Comparison of ENCODE assay signal across 11 mouse cellular contexts in the genomic region with DNA sequence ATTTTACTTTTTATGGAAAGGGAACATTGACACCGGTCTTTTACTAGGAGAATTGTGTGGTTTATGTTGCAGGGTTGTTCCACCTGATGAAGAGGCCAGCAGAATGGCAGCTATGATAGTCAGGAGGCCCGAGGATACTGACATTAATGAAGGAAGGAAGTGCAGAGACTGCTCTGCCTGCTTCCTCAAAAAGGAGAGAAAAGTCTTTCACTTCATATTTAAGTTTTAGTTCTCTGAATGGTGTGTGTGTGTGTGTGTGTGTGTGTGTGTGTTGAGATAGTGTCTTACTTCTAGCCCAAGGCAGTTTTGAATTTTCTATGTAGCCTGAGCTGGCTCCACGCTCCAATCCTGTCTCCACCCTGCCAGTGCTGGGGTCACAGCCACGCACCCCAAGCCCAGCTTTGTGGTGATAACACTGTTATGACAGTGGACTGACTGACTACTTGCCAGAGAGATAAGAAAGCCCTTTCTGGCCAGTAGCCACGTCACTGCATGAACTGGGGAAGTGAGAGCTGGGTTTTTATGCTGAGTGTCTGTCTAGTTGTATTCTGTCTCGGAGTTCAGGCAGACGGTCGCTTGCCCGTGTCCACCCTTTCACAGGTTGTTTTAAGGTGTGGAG.
DNase-seq lines count a peak whose midpoint lies in the region; ATAC-seq and TF ChIP-seq lines count a peak whose summit lies in the region.
"Had no signal": no experiment of that assay in that cellular context is flagged by ENCODE, and none has a peak within 500 bp of the region (broad histone marks: within the 10 kb centered on the region; RNA-seq: fewer than 3 reads in every experiment).

No protein-coding gene starts in this region.

- TF ChIP-seq EP300 in MEL (IDR thresholded peaks at IDR 0.05; ENCODE audit: low read depth in 1 of 2, low read length in 2 of 2), result peak; percentile 77 to 84

- no peak overlapping the region for H3K27ac ChIP-seq in MEL (ENCODE audit: control insufficient read depth, low read depth, low read length)
- H3K27ac ChIP-seq in heart, embryonic 14.5 days (replicated peaks in 1 of 2; ENCODE audit: control insufficient read depth in 1 of 2, insufficient read depth in 1 of 2, low read depth in 2 of 2, low read length in 2 of 2), result peak overlapping the region in 1 of 2 experiments; percentile 33; a peak in 1 of 4 replicates
- H3K27ac ChIP-seq in limb, embryonic 10.5 days, result no peak overlapping the region
- no peak overlapping the region for H3K27ac ChIP-seq in forebrain, embryonic 11.5 days (ENCODE audit: low read depth, low read length)
- H3K27ac ChIP-seq: embryonic facial prominence, embryonic 13.5 days; hindbrain, embryonic 14.5 days; limb, embryonic 13.5 days had no signal

- peak; percentile 77 for DNase-seq in A20 (ENCODE audit: low read depth, low spot score)
- peak; percentile 83 for DNase-seq in MEL (ENCODE audit: low read depth, low spot score)
- DNase-seq in lung, postnatal 14 days, result peak; percentile 42
- no peak for DNase-seq in right cerebral cortex, postnatal 4 days
- no peak for DNase-seq in limb, embryonic 10.5 days (ENCODE audit: low spot score)
- no peak for DNase-seq in forebrain, embryonic 11.5 days (ENCODE audit: low spot score)

- no peaks in the 10 kb centered on the region for H3K9me3 ChIP-seq in MEL (replicated peaks; ENCODE audit: insufficient read depth, low read length)
- H3K9me3 ChIP-seq in heart, embryonic 14.5 days (ENCODE audit: control insufficient read depth, low read length), result no peaks in the 10 kb centered on the region
- no peaks in the 10 kb centered on the region for H3K9me3 ChIP-seq in limb, embryonic 10.5 days (replicated peaks)
- no peaks in the 10 kb centered on the region; the same call in 1 of the 2 replicates for H3K9me3 ChIP-seq in forebrain, embryonic 11.5 days (ENCODE audit: control insufficient read depth, low read length)

- H3K4me2 ChIP-seq in heart, embryonic 14.5 days (ENCODE audit: low read length), result no peak overlapping the region
- no peak overlapping the region for H3K4me2 ChIP-seq in forebrain, embryonic 11.5 days (ENCODE audit: low read depth, low read length, severe bottlenecking)
- H3K4me2 ChIP-seq: embryonic facial prominence, embryonic 13.5 days; hindbrain, embryonic 14.5 days; limb, embryonic 13.5 days had no signal

- peaks cover 0 to 9% of the 10 kb centered on the region in 2 experiments; a peak in 2 of 4 replicates for H3K4me1 ChIP-seq in MEL (ENCODE audit: control insufficient read depth in 1 of 2, insufficient read depth in 2 of 2, low read length in 2 of 2)
- H3K4me1 ChIP-seq in heart, embryonic 14.5 days (ENCODE audit: control insufficient read depth in 2 of 2, insufficient read depth in 2 of 2, low read length in 2 of 2), result peaks cover 8 to 16% of the 10 kb centered on the region in 2 experiments
- no peaks in the 10 kb centered on the region for H3K4me1 ChIP-seq in limb, embryonic 10.5 days
- no peaks in the 10 kb centered on the region for H3K4me1 ChIP-seq in forebrain, embryonic 11.5 days (replicated peaks; ENCODE audit: control insufficient read depth, insufficient read depth, low read length)

- no peaks in the 10 kb centered on the region for H3K36me3 ChIP-seq in MEL (ENCODE audit: control insufficient read depth in 1 of 2, insufficient read depth in 2 of 2, low read length in 2 of 2)
- H3K36me3 ChIP-seq in heart, embryonic 14.5 days (ENCODE audit: control insufficient read depth, insufficient read depth, low read length), result no peaks in the 10 kb centered on the region
- H3K36me3 ChIP-seq in limb, embryonic 10.5 days, result peaks cover 7% of the 10 kb centered on the region; the same call in 1 of the 2 replicates
- no peaks in the 10 kb centered on the region; the same call in 1 of the 2 replicates for H3K36me3 ChIP-seq in forebrain, embryonic 11.5 days (ENCODE audit: control insufficient read depth, insufficient read depth, low read length)

- no peak overlapping the region for H3K4me3 ChIP-seq in MEL (ENCODE audit: control insufficient read depth in 1 of 2, insufficient read depth in 1 of 2, low read depth in 2 of 2, low read length in 2 of 2)
- H3K4me3 ChIP-seq in heart, embryonic 14.5 days (ENCODE audit: control insufficient read depth in 1 of 2, insufficient read depth in 1 of 2, low read depth in 1 of 2, low read length in 2 of 2), result no peak overlapping the region
- H3K4me3 ChIP-seq in limb, embryonic 10.5 days, result no peak overlapping the region
- no peak overlapping the region for H3K4me3 ChIP-seq in forebrain, embryonic 11.5 days (ENCODE audit: low read depth, low read length)
- H3K4me3 ChIP-seq: embryonic facial prominence, embryonic 13.5 days; limb, embryonic 13.5 days; myocyte had no signal

- no peak for TF ChIP-seq RAD21 in MEL (IDR thresholded peaks at IDR 0.05; ENCODE audit: low read depth, low read length)

- H3K27me3 ChIP-seq in MEL (ENCODE audit: control insufficient read depth in 1 of 2, insufficient read depth in 2 of 2, low read length in 2 of 2), result no peaks in the 10 kb centered on the region
- H3K27me3 ChIP-seq in heart, embryonic 14.5 days (ENCODE audit: control insufficient read depth, insufficient read depth, low read length), result no peaks in the 10 kb centered on the region
- no peaks in the 10 kb centered on the region for H3K27me3 ChIP-seq in limb, embryonic 10.5 days (ENCODE audit: low read depth, poor library complexity, severe bottlenecking)
- no peaks in the 10 kb centered on the region for H3K27me3 ChIP-seq in forebrain, embryonic 11.5 days (ENCODE audit: control insufficient read depth, insufficient read depth, low read length)
- H3K27me3 ChIP-seq: embryonic facial prominence, embryonic 13.5 days; limb, embryonic 13.5 days had no signal

- H3K9ac ChIP-seq in MEL (ENCODE audit: control insufficient read depth, low read depth, low read length, poor library complexity, severe bottlenecking), result no peak overlapping the region
- H3K9ac ChIP-seq in heart, embryonic 14.5 days (ENCODE audit: low read length), result no peak overlapping the region
- H3K9ac ChIP-seq in forebrain, embryonic 11.5 days (ENCODE audit: low read length), result no peak overlapping the region
- H3K9ac ChIP-seq: embryonic facial prominence, embryonic 13.5 days; hindbrain, embryonic 14.5 days had no signal

- 22% methylated on average over 9 of the region's 9 CpGs for WGBS in heart, embryonic 14.5 days
- WGBS in limb, embryonic 10.5 days, result 87% methylated on average over 9 of the region's 9 CpGs
- WGBS in forebrain, embryonic 11.5 days, result 86% methylated on average over 9 of the region's 9 CpGs

- no peak for TF ChIP-seq CTCF in MEL (IDR thresholded peaks at IDR 0.05 in 2 of 3, conservative IDR thresholded peaks at IDR 0.05 in 1 of 3; ENCODE audit: control insufficient read depth in 1 of 3, insufficient read depth in 1 of 3, low read depth in 2 of 3, low read length in 3 of 3, poor library complexity in 1 of 3, severe bottlenecking in 1 of 3)

- no peak for TF ChIP-seq POLR2A in MEL (IDR thresholded peaks at IDR 0.05; ENCODE audit: control insufficient read depth in 1 of 2, insufficient read depth in 1 of 2, low read depth in 1 of 2, low read length in 2 of 2, poor library complexity in 1 of 2)

- peak; percentile 82 for ATAC-seq in heart, embryonic 14.5 days (ENCODE audit: insufficient number of reproducible peaks, insufficient read depth, low FRiP score, low read depth)
- no peak for ATAC-seq in forebrain, embryonic 11.5 days (replicated peaks; ENCODE audit: low FRiP score)

- no peaks in the 10 kb centered on the region for H3K79me2 ChIP-seq in MEL (ENCODE audit: control insufficient read depth, insufficient read depth, low read length, poor library complexity)

TF ChIP-seq in MEL, 35 proteins besides CTCF, POLR2A, EP300 and RAD21 (continues in another document):
- 0 out of 2 replicates have a peak, but pooled peaks have one; percentile 28 for TF ChIP-seq TBP (IDR thresholded peaks at IDR 0.05; ENCODE audit: low read depth, low read length)
- no peak for TF ChIP-seq USF2 (IDR thresholded peaks at IDR 0.05; ENCODE audit: borderline replicate concordance in 1 of 2, insufficient read depth in 1 of 2, low read depth in 1 of 2, low read length in 2 of 2)
- TF ChIP-seq MEF2A (IDR thresholded peaks at IDR 0.05; ENCODE audit: extremely low read depth, insufficient replicate concordance, low read depth, low read length, poor library complexity, severe bottlenecking), result no peak
- TF ChIP-seq JUND (IDR thresholded peaks at IDR 0.05; ENCODE audit: low read depth, low read length), result no peak
- TF ChIP-seq ZC3H11A (IDR thresholded peaks at IDR 0.05; ENCODE audit: low read depth, low read length), result no peak
- peak; percentile 57; the same call in 1 of the 2 replicates for TF ChIP-seq ETS1 (IDR thresholded peaks at IDR 0.05; ENCODE audit: low read depth, low read length)
- TF ChIP-seq ZKSCAN1 (IDR thresholded peaks at IDR 0.05; ENCODE audit: low read depth, low read length), result no peak
- peak; percentile 21; the same call in 1 of the 2 replicates for TF ChIP-seq SIN3A (IDR thresholded peaks at IDR 0.05; ENCODE audit: low read length)
- TF ChIP-seq POLR2AphosphoS5 (IDR thresholded peaks at IDR 0.05; ENCODE audit: borderline replicate concordance, low read depth, low read length), result no peak
- no peak for TF ChIP-seq ZNF384 (IDR thresholded peaks at IDR 0.05; ENCODE audit: low read depth, low read length)
- TF ChIP-seq POLR2AphosphoS2 (IDR thresholded peaks at IDR 0.05; ENCODE audit: low read length), result no peak
- TF ChIP-seq ZMIZ1 (IDR thresholded peaks at IDR 0.05; ENCODE audit: low read depth, low read length), result no peak
- TF ChIP-seq TAL1 (IDR thresholded peaks at IDR 0.05; ENCODE audit: low read length), result peak; percentile 80
- no peak for TF ChIP-seq MYC (IDR thresholded peaks at IDR 0.05; ENCODE audit: low read depth, low read length)
- no peak for TF ChIP-seq E2F4 (IDR thresholded peaks at IDR 0.05; ENCODE audit: borderline replicate concordance, low read depth, low read length)
- TF ChIP-seq CHD2 (IDR thresholded peaks at IDR 0.05; ENCODE audit: low read length), result no peak
- TF ChIP-seq HCFC1 (IDR thresholded peaks at IDR 0.05; ENCODE audit: low read depth, low read length), result no peak
- no peak for TF ChIP-seq NRF1 (IDR thresholded peaks at IDR 0.05; ENCODE audit: insufficient read depth, low read depth, low read length, poor library complexity, severe bottlenecking)
- no peak for TF ChIP-seq MYB (IDR thresholded peaks at IDR 0.05; ENCODE audit: low read depth, low read length)
- no peak for TF ChIP-seq NELFE (IDR thresholded peaks at IDR 0.05; ENCODE audit: low read depth, low read length)
- TF ChIP-seq BHLHE40 (IDR thresholded peaks at IDR 0.05; ENCODE audit: borderline replicate concordance, low read depth, low read length), result no peak
- TF ChIP-seq GATA1 (IDR thresholded peaks at IDR 0.05; ENCODE audit: low read depth, low read length), result peak; percentile 90
- no peak for TF ChIP-seq UBTF (IDR thresholded peaks at IDR 0.05; ENCODE audit: borderline replicate concordance, insufficient read depth, low read depth, low read length)
- TF ChIP-seq RCOR1 (IDR thresholded peaks at IDR 0.05; ENCODE audit: low read depth, low read length), result peak; percentile 90
- no peak for TF ChIP-seq KAT2A (conservative IDR thresholded peaks at IDR 0.05; ENCODE audit: low read depth, low read length)

Comparison
In these comparisons a context has a peak if more than half of its experiments do, and no peak if none do; other contexts are left out.
1. DNase-seq: peak in A20 (single experiment), MEL (single experiment) and lung, postnatal 14 days (single experiment); none in right cerebral cortex, postnatal 4 days (single experiment), limb, embryonic 10.5 days (single experiment) and forebrain, embryonic 11.5 days (single experiment).